Mouse (Mus musculus) heart, embryonic 16.5 days (tissue): ENCODE data around the gene Fam129a. TPM values are rescaled to one million over a fixed set of nuclear protein-coding genes. Genes with fewer than 3 reads are reported as not detected.

Experiments used
- ATAC-seq: fragments of 200-750 bp; cut with Nextera tagmentation; replicated peaks from 2 replicates; pipeline ENCODE4 v1.8.0; 2017; ENCODE audit warnings: moderate number of reproducible peaks; ENCODE audit not compliant: insufficient read depth, low FRiP score; ENCODE audit errors: extremely low read depth
- H3K27ac ChIP-seq: fragments of 300-500 bp; sonication (generic); 2 replicates; pipeline ENCODE4 v1.5.1; 2014; ENCODE audit warnings: mild to moderate bottlenecking, low read length, control low read depth, moderate library complexity
- H3K27me3 ChIP-seq: fragments of 300-500 bp; sonication (generic); 2 replicates; pipeline ENCODE4 v1.6.1; 2014; ENCODE audit warnings: low read length, mixed read lengths; ENCODE audit not compliant: control insufficient read depth, insufficient read depth
- H3K36me3 ChIP-seq: fragments of 300-500 bp; sonication (generic); 2 replicates; pipeline ENCODE4 v1.6.1; 2014; ENCODE audit not compliant: control insufficient read depth, insufficient read depth
- H3K4me1 ChIP-seq: fragments of 300-500 bp; sonication (generic); 2 replicates; pipeline ENCODE4 v1.6.1; 2014; ENCODE audit warnings: low read length, mixed read lengths; ENCODE audit not compliant: control insufficient read depth, insufficient read depth
- H3K4me2 ChIP-seq: fragments of 300-500 bp; sonication (generic); 2 replicates; pipeline ENCODE4 v1.6.1; 2014; ENCODE audit warnings: low read depth, mild to moderate bottlenecking, control low read depth, low read length
- H3K4me3 ChIP-seq: fragments of 300-500 bp; sonication (generic); 2 replicates; pipeline ENCODE4 v1.5.1; 2014; ENCODE audit warnings: mild to moderate bottlenecking, control low read depth, low read length
- H3K9ac ChIP-seq: fragments of 300-500 bp; sonication (generic); 2 replicates; pipeline ENCODE4 v1.6.1; 2014; ENCODE audit warnings: low read length, control low read depth
- H3K9me3 ChIP-seq: fragments of 300-500 bp; sonication (generic); replicated peaks from 2 replicates; pipeline ENCODE4 v1.6.1; 2016; ENCODE audit warnings: low read length; ENCODE audit not compliant: control insufficient read depth
- WGBS: fragments of 180-500 bp; shearing (Covaris S2); extraction: QIAGEN DNeasy Blood & Tissue Kit; methylation state at CpG from one replicate; pipeline ENCODE4 v1.1.7; 2014; 5-methylcytosine and 5-hydroxymethylcytosine counted together
- polyA plus RNA-seq: library from polyadenylated mRNA; unstranded; fragments of >200 nt; fragmentation: Nextera tagmentation; extraction: Ambion mirVana; gene quantifications from 2 replicates; pipeline ENCODE4 v1.2.1, GENCODE M21; 2015

The Fam129a gene
- polyA plus RNA-seq, 1 experiment from 2014 or later, result 13.7 TPM

DNA sequence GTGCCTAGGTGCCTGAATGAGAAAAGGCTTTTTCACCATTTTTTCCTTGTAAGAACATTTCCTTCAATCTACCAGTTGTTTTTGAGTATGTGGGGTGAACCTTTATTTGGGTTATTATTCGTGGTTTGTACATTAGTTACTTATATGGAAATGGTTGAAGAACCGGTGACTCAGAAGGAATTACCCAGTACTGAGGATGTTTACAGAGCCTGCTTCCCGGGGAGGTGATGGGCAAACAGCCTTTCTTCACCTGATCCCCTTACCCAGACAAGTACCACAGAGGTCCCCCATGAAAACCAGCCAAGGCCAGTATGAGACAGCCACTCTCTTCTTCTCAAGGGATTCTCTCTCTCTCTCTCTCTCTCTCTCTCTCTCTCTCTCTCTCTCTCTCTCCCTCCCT is 47.3 kb downstream of the Fam129a start:
- no peak for ATAC-seq
- Histone ChIP-seq H3K27me3 (no peaks in the 10 kb centered on the region), H3K4me2 (no peak overlapping the region), H3K36me3 (no peaks in the 10 kb centered on the region), H3K4me3 (no peak overlapping the region), H3K27ac (no peak overlapping the region), H3K4me1 (peaks cover 3% of the 10 kb centered on the region; the same call in 1 of the 2 replicates), H3K9ac (no peak overlapping the region), H3K9me3 (no peaks in the 10 kb centered on the region)
- 69% methylated on average over 3 of the region's 3 CpGs for WGBS

- Histone ChIP-seq H3K9me3 (no peaks in the 10 kb centered on the region), H3K4me3 (no peak overlapping the region), H3K36me3 (no peaks in the 10 kb centered on the region), H3K27me3 (no peaks in the 10 kb centered on the region), H3K9ac (no peak overlapping the region), H3K27ac (no peak overlapping the region), H3K4me1 (peaks cover 3% of the 10 kb centered on the region; the same call in 1 of the 2 replicates), H3K4me2 (no peak overlapping the region)
- 53% methylated on average over 8 of the region's 8 CpGs for WGBS
- ATAC-seq, result 0 out of 2 replicates have a peak, but pooled peaks have one; percentile 14
Measured at GRCm38 (mm10) chr1:151619281-151619711, 48.3 kb downstream of the Fam129a start.

DNA sequence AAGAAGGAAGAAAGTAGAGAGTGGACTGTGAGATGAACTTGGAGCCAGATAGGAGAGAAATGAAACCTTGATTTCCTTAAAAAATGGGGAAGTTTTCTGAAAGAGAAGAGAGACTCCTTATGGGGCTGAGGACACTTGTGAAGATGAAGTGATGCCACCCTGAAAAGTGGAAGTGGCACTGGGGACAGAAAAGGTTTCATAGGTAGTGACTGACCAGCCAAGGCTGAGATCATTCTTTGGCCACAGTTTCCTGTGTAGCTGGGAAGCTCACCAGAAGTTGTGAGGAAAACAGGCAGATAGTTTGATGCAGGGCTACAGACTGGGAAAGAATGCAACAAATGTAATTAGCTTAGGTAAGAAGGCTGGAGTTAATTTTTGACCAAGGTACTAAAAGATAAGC is 49.7 kb downstream of the Fam129a start:
- no peak for ATAC-seq
- Histone ChIP-seq H3K4me2 (no peak overlapping the region), H3K9ac (no peak overlapping the region), H3K27me3 (no peaks in the 10 kb centered on the region), H3K4me1 (peaks cover 3% of the 10 kb centered on the region; the same call in 1 of the 2 replicates), H3K36me3 (no peaks in the 10 kb centered on the region), H3K27ac (no peak overlapping the region), H3K9me3 (no peaks in the 10 kb centered on the region), H3K4me3 (no peak overlapping the region)

DNA sequence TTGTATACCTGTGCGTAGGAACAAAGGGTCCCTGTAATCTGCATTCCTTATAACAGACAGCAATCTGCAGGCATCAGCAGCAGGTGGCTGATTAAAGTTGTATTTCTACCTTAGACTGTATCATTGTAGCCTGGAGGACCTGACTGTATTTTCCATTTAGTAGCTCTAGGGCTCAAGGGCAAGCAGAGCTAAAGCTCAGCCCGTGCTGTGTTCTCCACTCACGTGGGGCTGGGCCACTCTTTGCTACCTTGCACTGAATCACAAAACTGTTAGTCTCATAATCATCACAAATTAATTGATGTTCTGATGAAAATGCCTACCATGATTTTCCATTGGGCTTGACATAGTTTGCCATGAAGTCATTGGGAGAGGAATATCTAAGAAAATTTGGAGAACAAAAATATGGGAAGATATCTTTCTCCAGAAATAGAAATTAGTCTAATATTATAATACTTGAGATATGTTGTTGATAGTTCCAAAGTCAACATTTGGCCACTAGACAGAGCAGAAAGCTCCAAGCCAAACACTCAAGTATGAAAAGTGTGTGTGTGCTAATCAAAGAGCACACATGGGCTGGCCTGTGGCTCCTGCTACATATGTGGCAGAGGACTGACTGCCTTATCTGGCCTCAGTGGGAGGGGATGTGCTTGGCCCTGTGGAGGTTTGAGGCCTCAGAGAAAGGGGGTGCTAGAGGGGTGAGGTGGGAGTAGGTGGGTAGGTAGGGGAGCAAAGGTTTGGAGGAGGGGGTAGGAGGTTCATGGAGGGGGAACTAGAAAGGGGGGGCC is 53.6 kb downstream of the Fam129a start:
- Histone ChIP-seq H3K36me3 (no peaks in the 10 kb centered on the region), H3K9me3 (no peaks in the 10 kb centered on the region), H3K27me3 (no peaks in the 10 kb centered on the region), H3K27ac (no peak overlapping the region), H3K4me3 (no peak overlapping the region), H3K4me1 (peaks cover 8% of the 10 kb centered on the region), H3K9ac (no peak overlapping the region), H3K4me2 (no peak overlapping the region)
- 75% methylated on average over 3 of the region's 3 CpGs for WGBS
- no peak; the same call in 1 of the 2 replicates for ATAC-seq

DNA sequence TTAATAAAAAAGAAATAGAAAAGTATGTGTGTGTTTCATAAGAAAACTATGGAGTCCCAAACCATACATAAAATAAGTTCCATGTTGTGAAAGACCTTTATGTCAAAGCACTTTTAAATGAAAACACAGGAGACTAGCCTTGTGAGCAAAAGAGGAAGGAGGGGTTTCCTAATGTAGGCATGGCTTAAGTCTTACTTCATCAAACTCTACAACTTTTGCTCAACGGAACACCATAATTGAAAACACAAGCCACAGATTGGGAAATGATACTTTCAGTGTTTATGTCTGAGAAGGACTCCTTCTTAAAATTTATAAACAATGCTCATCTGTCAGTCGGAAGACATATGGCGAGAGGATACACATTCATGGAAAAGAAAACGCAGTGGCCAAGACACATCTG is 54.3 kb downstream of the Fam129a start:
- 84% methylated on average over 4 of the region's 4 CpGs for WGBS
- Histone ChIP-seq H3K4me2 (no peak overlapping the region), H3K27me3 (no peaks in the 10 kb centered on the region), H3K9me3 (no peaks in the 10 kb centered on the region), H3K9ac (no peak overlapping the region), H3K4me3 (no peak overlapping the region), H3K36me3 (no peaks in the 10 kb centered on the region), H3K4me1 (peaks cover 8% of the 10 kb centered on the region), H3K27ac (no peak overlapping the region)
- ATAC-seq, result no peak

DNA sequence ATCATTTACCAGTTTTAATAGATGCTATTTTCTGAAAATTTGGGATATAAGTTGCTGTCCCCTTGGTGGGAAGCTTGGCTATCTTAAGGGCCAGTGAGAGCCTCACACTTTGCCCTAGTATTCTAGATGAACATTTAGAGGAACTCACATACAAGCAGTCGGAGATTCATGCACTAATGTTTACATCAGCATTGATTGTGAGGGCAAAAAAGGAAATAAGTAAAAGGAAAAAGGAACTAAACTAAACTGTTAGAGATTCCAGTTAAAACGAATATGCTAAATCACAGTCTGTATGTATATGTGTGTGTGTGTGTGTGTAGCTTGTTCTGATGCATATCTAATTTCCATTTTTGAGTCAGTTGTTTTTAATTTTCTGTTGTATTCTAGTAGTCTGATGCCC is 54.7 kb downstream of the Fam129a start:
- Histone ChIP-seq H3K9me3 (no peaks in the 10 kb centered on the region), H3K4me1 (peaks cover 8% of the 10 kb centered on the region), H3K36me3 (no peaks in the 10 kb centered on the region), H3K4me2 (no peak overlapping the region), H3K4me3 (no peak overlapping the region), H3K9ac (no peak overlapping the region), H3K27ac (no peak overlapping the region), H3K27me3 (no peaks in the 10 kb centered on the region)
- 67% methylated on average over 2 of the region's 2 CpGs for WGBS
- ATAC-seq, result no peak

GRCm38 (mm10) chr1:151626631-151627030 is 55.6 kb downstream of the Fam129a start:
- H3K27ac ChIP-seq, result no peak overlapping the region
- 90% methylated on average over 4 of the region's 4 CpGs for WGBS
- no peaks in the 10 kb centered on the region for H3K36me3 ChIP-seq
- H3K9ac ChIP-seq, result no peak overlapping the region
- peaks cover 10% of the 10 kb centered on the region for H3K4me1 ChIP-seq
- no peak overlapping the region for H3K4me3 ChIP-seq
- H3K27me3 ChIP-seq, result no peaks in the 10 kb centered on the region
- no peak for ATAC-seq
- H3K4me2 ChIP-seq, result no peak overlapping the region
- no peaks in the 10 kb centered on the region for H3K9me3 ChIP-seq

GRCm38 (mm10) chr1:151627141-151627540 is 56.2 kb downstream of the Fam129a start:
- no peaks in the 10 kb centered on the region for H3K9me3 ChIP-seq
- no peak overlapping the region for H3K4me2 ChIP-seq
- peaks cover 15% of the 10 kb centered on the region for H3K4me1 ChIP-seq
- H3K4me3 ChIP-seq, result no peak overlapping the region
- H3K9ac ChIP-seq, result no peak overlapping the region
- WGBS, result 61% methylated on average over 3 of the region's 3 CpGs
- no peaks in the 10 kb centered on the region for H3K27me3 ChIP-seq
- ATAC-seq, result no peak
- H3K27ac ChIP-seq, result no peak overlapping the region
- H3K36me3 ChIP-seq, result no peaks in the 10 kb centered on the region

- WGBS, result 50% methylated on average over 7 of the region's 7 CpGs
- no peak for ATAC-seq
- no peak overlapping the region for H3K27ac ChIP-seq
- H3K4me1 ChIP-seq, result peaks cover 15% of the 10 kb centered on the region
- no peaks in the 10 kb centered on the region for H3K27me3 ChIP-seq
- H3K36me3 ChIP-seq, result no peaks in the 10 kb centered on the region
- 0 out of 2 replicates have a peak, but pooled peaks cover 3% of the 10 kb centered on the region for H3K9me3 ChIP-seq
- H3K4me2 ChIP-seq, result no peak overlapping the region
- no peak overlapping the region for H3K4me3 ChIP-seq
- no peak overlapping the region for H3K9ac ChIP-seq
Measured at GRCm38 (mm10) chr1:151629591-151630250, 58.7 kb downstream of the Fam129a start.
